Mouse (Mus musculus): Measurements from ENCODE around the gene Esrrg. TPM values are rescaled to one million over a fixed set of nuclear protein-coding genes. Genes with fewer than 3 reads are reported as not detected.

The Esrrg gene
- total and polyA plus RNA-seq, 3 experiments, result 14.0 to 48.5 (median 45.2) TPM

GRCm38 (mm10) chr1:188008476-188008875, 399.9 kb downstream of the Esrrg start:
- no peak overlapping the region for H3K9ac ChIP-seq (ENCODE audit: low read depth, low read length)
- H3K79me2 ChIP-seq (replicated peaks; ENCODE audit: control insufficient read depth, insufficient read depth, low read length), result no peaks in the 10 kb centered on the region
- intact Hi-C loops (cut with DNase I), result no loop called here
- H3K36me3 ChIP-seq (ENCODE audit: control insufficient read depth, insufficient read depth, low read length), result no peaks in the 10 kb centered on the region
- 81% methylated on average over 13 of the region's 13 CpGs for WGBS
- no peaks in the 10 kb centered on the region; the same call in 1 of the 2 replicates for H3K4me1 ChIP-seq (ENCODE audit: control insufficient read depth, insufficient read depth, low read length)
- DNase-seq, result no peak
- no peaks in the 10 kb centered on the region for H3K27me3 ChIP-seq (ENCODE audit: control insufficient read depth, insufficient read depth, low read length)
- H3K4me3 ChIP-seq, result no peak overlapping the region
- no peak for TF ChIP-seq POLR2A (IDR thresholded peaks at IDR 0.05; ENCODE audit: insufficient read depth, low read depth, low read length)
- TF ChIP-seq EP300 (IDR thresholded peaks at IDR 0.05; ENCODE audit: insufficient read depth, low read depth, low read length), result no peak
- H3K27ac ChIP-seq, result no peak overlapping the region

GRCm38 (mm10) chr1:188009868-188010267, 401.3 kb downstream of the Esrrg start:
- no peaks in the 10 kb centered on the region for H3K36me3 ChIP-seq (ENCODE audit: control insufficient read depth, insufficient read depth, low read length)
- intact Hi-C loops (cut with DNase I), result no loop called here
- H3K4me3 ChIP-seq, result no peak overlapping the region
- WGBS, result 87% methylated on average over 5 of the region's 5 CpGs
- no peak for DNase-seq
- TF ChIP-seq CTCF (IDR thresholded peaks at IDR 0.05) (no peak), POLR2A (IDR thresholded peaks at IDR 0.05; ENCODE audit: insufficient read depth, low read depth, low read length) (no peak), EP300 (IDR thresholded peaks at IDR 0.05; ENCODE audit: insufficient read depth, low read depth, low read length) (no peak)
- H3K79me2 ChIP-seq (replicated peaks; ENCODE audit: control insufficient read depth, insufficient read depth, low read length), result no peaks in the 10 kb centered on the region
- H3K4me1 ChIP-seq (ENCODE audit: control insufficient read depth, insufficient read depth, low read length), result no peaks in the 10 kb centered on the region; the same call in 1 of the 2 replicates
- H3K27me3 ChIP-seq (ENCODE audit: control insufficient read depth, insufficient read depth, low read length), result no peaks in the 10 kb centered on the region
- H3K9ac ChIP-seq (ENCODE audit: low read depth, low read length), result no peak overlapping the region
- H3K27ac ChIP-seq, result no peak overlapping the region

GRCm38 (mm10) chr1:188010860-188011259, 402.3 kb downstream of the Esrrg start:
- Histone ChIP-seq H3K4me1 (ENCODE audit: control insufficient read depth, insufficient read depth, low read length) (no peaks in the 10 kb centered on the region; the same call in 1 of the 2 replicates), H3K9ac (ENCODE audit: low read depth, low read length) (no peak overlapping the region), H3K27ac (peak overlapping the region; percentile 51), H3K79me2 (replicated peaks; ENCODE audit: control insufficient read depth, insufficient read depth, low read length) (no peaks in the 10 kb centered on the region), H3K4me3 (no peak overlapping the region), H3K27me3 (ENCODE audit: control insufficient read depth, insufficient read depth, low read length) (no peaks in the 10 kb centered on the region), H3K36me3 (ENCODE audit: control insufficient read depth, insufficient read depth, low read length) (no peaks in the 10 kb centered on the region)
- peak in 1 of 2 experiments; percentile 26 for DNase-seq
- WGBS, result 60% methylated on average over 1 of the region's 1 CpGs
- intact Hi-C loops (cut with DNase I), result no loop called here
- TF ChIP-seq EP300 (IDR thresholded peaks at IDR 0.05; ENCODE audit: insufficient read depth, low read depth, low read length) (0 out of 2 replicates have a peak, but pooled peaks have one; percentile 30), CTCF (IDR thresholded peaks at IDR 0.05) (no peak)

GRCm38 (mm10) chr1:188014411-188014810, 405.8 kb downstream of the Esrrg start:
- no peak for TF ChIP-seq POLR2A (IDR thresholded peaks at IDR 0.05; ENCODE audit: insufficient read depth, low read depth, low read length)
- TF ChIP-seq CTCF (IDR thresholded peaks at IDR 0.05), result no peak
- no peak for TF ChIP-seq EP300 (IDR thresholded peaks at IDR 0.05; ENCODE audit: insufficient read depth, low read depth, low read length)
- no peaks in the 10 kb centered on the region for H3K79me2 ChIP-seq (replicated peaks; ENCODE audit: control insufficient read depth, insufficient read depth, low read length)

GRCm38 (mm10) chr1:188017956-188018862, 409.6 kb downstream of the Esrrg start:
- intact Hi-C loops (cut with DNase I), result no loop called here
- peak overlapping the region; percentile 17; the same call in 1 of the 2 replicates for H3K27ac ChIP-seq
- peak in 1 of 2 experiments; percentile 21 for DNase-seq
- H3K79me2 ChIP-seq (replicated peaks; ENCODE audit: control insufficient read depth, insufficient read depth, low read length), result no peaks in the 10 kb centered on the region; the same call in 1 of the 2 replicates
- H3K4me3 ChIP-seq, result no peak overlapping the region
- 35% methylated on average over 14 of the region's 14 CpGs for WGBS
- H3K4me1 ChIP-seq (ENCODE audit: control insufficient read depth, insufficient read depth, low read length), result peaks cover 1% of the 10 kb centered on the region; the same call in 1 of the 2 replicates
- no peaks in the 10 kb centered on the region for H3K27me3 ChIP-seq (ENCODE audit: control insufficient read depth, insufficient read depth, low read length)
- TF ChIP-seq CTCF (IDR thresholded peaks at IDR 0.05) (peak; percentile 34), POLR2A (IDR thresholded peaks at IDR 0.05; ENCODE audit: insufficient read depth, low read depth, low read length) (no peak), EP300 (IDR thresholded peaks at IDR 0.05; ENCODE audit: insufficient read depth, low read depth, low read length) (no peak)
- no peak overlapping the region for H3K9ac ChIP-seq (ENCODE audit: low read depth, low read length)
- no peaks in the 10 kb centered on the region for H3K36me3 ChIP-seq (ENCODE audit: control insufficient read depth, insufficient read depth, low read length)

More at GRCm38 (mm10) chr1:188014411-188014810, 405.8 kb downstream of the Esrrg start:
- Histone ChIP-seq H3K9ac (ENCODE audit: low read depth, low read length) (no peak overlapping the region), H3K36me3 (ENCODE audit: control insufficient read depth, insufficient read depth, low read length) (no peaks in the 10 kb centered on the region), H3K4me3 (no peak overlapping the region), H3K4me1 (ENCODE audit: control insufficient read depth, insufficient read depth, low read length) (peaks cover 1% of the 10 kb centered on the region; the same call in 1 of the 2 replicates), H3K27me3 (ENCODE audit: control insufficient read depth, insufficient read depth, low read length) (no peaks in the 10 kb centered on the region), H3K27ac (no peak overlapping the region)
- intact Hi-C loops (cut with DNase I), result no loop called here
- 58% methylated on average over 4 of the region's 4 CpGs for WGBS
- no peak for DNase-seq

- TF ChIP-seq EP300 (IDR thresholded peaks at IDR 0.05; ENCODE audit: insufficient read depth, low read depth, low read length) (no peak), POLR2A (IDR thresholded peaks at IDR 0.05; ENCODE audit: insufficient read depth, low read depth, low read length) (no peak), CTCF (IDR thresholded peaks at IDR 0.05) (no peak)
- no peaks in the 10 kb centered on the region for H3K79me2 ChIP-seq (replicated peaks; ENCODE audit: control insufficient read depth, insufficient read depth, low read length)
- H3K4me3 ChIP-seq, result no peak overlapping the region
- H3K36me3 ChIP-seq (ENCODE audit: control insufficient read depth, insufficient read depth, low read length), result no peaks in the 10 kb centered on the region
- no peak overlapping the region for H3K9ac ChIP-seq (ENCODE audit: low read depth, low read length)
- no peak for DNase-seq
- WGBS, result 82% methylated on average over 8 of the region's 8 CpGs
- intact Hi-C loops (cut with DNase I), result no loop called here
- no peaks in the 10 kb centered on the region for H3K4me1 ChIP-seq (ENCODE audit: control insufficient read depth, insufficient read depth, low read length)
- H3K27me3 ChIP-seq (ENCODE audit: control insufficient read depth, insufficient read depth, low read length), result no peaks in the 10 kb centered on the region
- no peak overlapping the region for H3K27ac ChIP-seq
Measured at GRCm38 (mm10) chr1:188029205-188029604, 420.6 kb downstream of the Esrrg start.
